ENCODE assay signal across 12 mouse cellular contexts in the genomic region with DNA sequence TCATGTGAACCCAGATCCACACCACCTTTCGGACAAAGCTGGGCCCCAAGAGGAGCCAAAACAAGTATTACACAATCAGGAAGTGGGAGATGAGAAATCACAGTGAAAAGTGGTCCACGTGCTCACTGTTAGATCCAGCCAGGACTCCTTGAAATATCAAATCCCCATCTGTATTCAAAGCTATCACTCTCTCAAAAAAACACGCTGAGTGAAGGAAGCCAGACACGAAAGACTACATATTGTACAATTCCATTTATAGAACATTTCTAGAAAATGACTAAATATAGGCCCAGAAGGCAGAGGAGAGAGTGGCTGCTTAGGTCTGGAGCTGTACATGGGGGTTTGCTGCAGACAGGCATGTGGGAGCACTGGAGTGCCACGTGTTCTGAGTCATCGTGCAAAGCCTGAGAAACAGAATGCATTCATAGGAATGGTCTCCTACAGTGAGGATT.
DNase-seq lines count a peak whose midpoint lies in the region; ATAC-seq and TF ChIP-seq lines count a peak whose summit lies in the region.
"Had no signal": no experiment of that assay in that cellular context is flagged by ENCODE, and none has a peak within 500 bp of the region (broad histone marks: within the 10 kb centered on the region; RNA-seq: fewer than 3 reads in every experiment).

No protein-coding gene starts in this region.

- no peak for TF ChIP-seq CTCF in embryonic fibroblast, embryonic 13.5 days (IDR thresholded peaks at IDR 0.05; ENCODE audit: borderline replicate concordance, insufficient read depth, low read length)

- H3K9ac ChIP-seq in heart, embryonic 12.5 days: no peak overlapping the region

- H3K36me3 ChIP-seq in heart, embryonic 12.5 days: no peaks in the 10 kb centered on the region

- H3K9me3 ChIP-seq in heart, embryonic 12.5 days (replicated peaks): no peaks in the 10 kb centered on the region

- TF ChIP-seq POLR2A in embryonic fibroblast, embryonic 13.5 days (IDR thresholded peaks at IDR 0.05; ENCODE audit: low read depth, low read length): no peak

- no peaks in the 10 kb centered on the region for H3K4me1 ChIP-seq in heart, embryonic 12.5 days (replicated peaks)
- no peaks in the 10 kb centered on the region for H3K4me1 ChIP-seq in embryonic fibroblast, embryonic 13.5 days (ENCODE audit: control insufficient read depth, insufficient read depth, low read length)

- no peak overlapping the region for H3K4me3 ChIP-seq in heart, embryonic 12.5 days
- H3K4me3 ChIP-seq in embryonic fibroblast, embryonic 13.5 days (ENCODE audit: insufficient read depth, low read length): no peak overlapping the region

- no peak overlapping the region for H3K4me2 ChIP-seq in heart, embryonic 12.5 days
- H3K4me2 ChIP-seq: liver, embryonic 11.5 days had no signal

- WGBS in heart, embryonic 12.5 days: 69% methylated on average over 6 of the region's 6 CpGs

- peak; percentile 21 to 27 for DNase-seq in heart, adult 9 months (ENCODE audit: low spot score in 2 of 2)
- DNase-seq in 3T3-L1 (ENCODE audit: low read depth, low spot score): peak; percentile 17
- peak; percentile 47 for DNase-seq in lung, postnatal 36 days
- DNase-seq in spleen, postnatal 4 days (ENCODE audit: low spot score in 2 of 2): no peak
- no peak for DNase-seq in ovary, postnatal 10 days (ENCODE audit: low spot score)
- DNase-seq: cerebellum, adult 9-10 months had no signal

- no peak for ATAC-seq in heart, embryonic 12.5 days (ENCODE audit: insufficient number of reproducible peaks, low FRiP score)
- ATAC-seq: CD4-positive, CD25-positive, alpha-beta regulatory T cell, adult 4 months; forebrain, embryonic 14.5 days had no signal

- no peak overlapping the region for H3K27ac ChIP-seq in heart, embryonic 12.5 days (ENCODE audit: poor library complexity, severe bottlenecking)
- H3K27ac ChIP-seq in embryonic fibroblast, embryonic 13.5 days (ENCODE audit: insufficient read depth, low read length): peak overlapping the region; percentile 84
- H3K27ac ChIP-seq: kidney, postnatal 0 days had no signal

- H3K27me3 ChIP-seq in heart, embryonic 12.5 days (replicated peaks): no peaks in the 10 kb centered on the region

Comparison
In these comparisons a context has a peak if more than half of its experiments do, and no peak if none do; other contexts are left out.
1. DNase-seq: peak in heart, adult 9 months (2 of 2), 3T3-L1 (single experiment) and lung, postnatal 36 days (single experiment); none in spleen, postnatal 4 days (0 of 2) and ovary, postnatal 10 days (single experiment).